Mouse (Mus musculus) heart, postnatal 0 days (tissue): ENCODE data around the gene Pnpo. TPM values are rescaled to one million over a fixed set of nuclear protein-coding genes. Genes with fewer than 3 reads are reported as not detected.

Source experiments
- ATAC-seq: fragments of 200-750 bp; cut with Nextera tagmentation; 2 replicates; pipeline ENCODE4 v1.8.0; 2017; ENCODE audit warnings: low read depth, moderate number of reproducible peaks, moderate library complexity; ENCODE audit not compliant: insufficient read depth
- DNase-seq: peaks from one replicate; pipeline ENCODE4 v3.0.0-alpha.2; 2016; ENCODE audit warnings: low spot score
- H3K27ac ChIP-seq: fragments of 300-500 bp; sonication (generic); 2 replicates; pipeline ENCODE4 v1.5.1; 2014; ENCODE audit warnings: low read depth, mild to moderate bottlenecking
- H3K27me3 ChIP-seq: fragments of 300-500 bp; sonication (generic); 2 replicates; pipeline ENCODE4 v1.6.1; 2014; ENCODE audit warnings: low read length, mixed read lengths; ENCODE audit not compliant: control insufficient read depth, insufficient read depth
- H3K36me3 ChIP-seq: fragments of 300-500 bp; sonication (generic); replicated peaks from 2 replicates; pipeline ENCODE4 v1.6.1; 2014; ENCODE audit warnings: low read length, mixed read lengths; ENCODE audit not compliant: control insufficient read depth, insufficient read depth
- H3K4me1 ChIP-seq: fragments of 300-500 bp; sonication (generic); 2 replicates; pipeline ENCODE4 v1.6.1; 2014; ENCODE audit warnings: antibody characterized with exemption; ENCODE audit not compliant: control insufficient read depth, insufficient read depth
- H3K4me2 ChIP-seq: fragments of 300-500 bp; sonication (generic); 2 replicates; pipeline ENCODE4 v1.6.1; 2014; ENCODE audit warnings: low read depth, mild to moderate bottlenecking, low read length, moderate library complexity
- H3K4me3 ChIP-seq: fragments of 300-500 bp; sonication (generic); 2 replicates; pipeline ENCODE4 v1.5.1; 2014; ENCODE audit warnings: low read depth, low read length
- H3K9ac ChIP-seq: fragments of 300-500 bp; sonication (generic); replicated peaks from 2 replicates; pipeline ENCODE4 v1.6.1; 2014; ENCODE audit warnings: low read depth, low read length, mixed read lengths
- H3K9me3 ChIP-seq: fragments of 300-500 bp; sonication (generic); replicated peaks from 2 replicates; pipeline ENCODE4 v1.6.1; 2016; ENCODE audit warnings: low read length; ENCODE audit not compliant: control insufficient read depth
- CTCF ChIP-seq: IDR thresholded peaks from 2 replicates; pipeline ENCODE4 v1.5.1; 2016; ENCODE audit warnings: antibody characterized with exemption, control low read depth, low read depth
- EP300 ChIP-seq: IDR thresholded peaks from 2 replicates; pipeline ENCODE4 v1.6.1; 2016; ENCODE audit warnings: antibody characterized with exemption, low read depth
- WGBS: fragments of 180-500 bp; shearing (Covaris S2); extraction: QIAGEN DNeasy Blood & Tissue Kit; methylation state at CpG from one replicate; pipeline ENCODE4 v1.1.7; 2014; 5-methylcytosine and 5-hydroxymethylcytosine counted together
- polyA plus RNA-seq: library from polyadenylated mRNA; unstranded; fragments of >200 nt; fragmentation: Nextera tagmentation; extraction: Ambion mirVana; gene quantifications from 2 replicates; pipeline ENCODE4 v1.2.1, GENCODE M21; 2015
- total RNA-seq: library from RNA; depleted of rRNA; stranded (reverse); fragments of >200 nt; gene quantifications from 2 replicates; pipeline ENCODE4 v1.2.3, GENCODE M21; 2014; ENCODE audit warnings: low replicate concordance

Pnpo gene
- total and polyA plus RNA-seq, 2 experiments from 2014 or later: 20.9 to 28.1 TPM

DNA sequence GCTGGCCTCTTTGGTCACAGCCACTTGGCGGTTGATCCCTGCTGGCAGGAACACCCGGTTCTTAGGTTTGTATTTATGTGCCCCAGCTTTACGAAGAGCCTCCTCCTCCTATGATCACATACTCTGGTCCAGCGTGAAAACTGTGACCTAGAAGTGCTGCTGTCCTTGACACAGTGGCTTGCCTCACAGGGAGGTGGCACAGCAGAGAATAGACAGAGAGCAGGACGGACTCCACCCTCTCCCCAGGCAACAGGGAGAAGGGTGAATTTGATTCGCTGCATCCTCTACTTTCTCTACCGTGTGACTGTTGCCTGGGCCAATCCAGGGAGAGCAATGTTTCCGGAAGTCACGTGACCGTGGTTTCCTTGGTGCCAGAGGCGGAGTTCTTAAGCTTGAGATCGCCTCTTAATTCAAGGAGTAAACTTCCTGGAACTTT is 8.8 kb downstream of the Pnpo start:
- ATAC-seq (peak; percentile 91), DNase-seq (peak; percentile 88)
- Histone ChIP-seq H3K27ac (peak overlapping the region; percentile 36; the same call in 1 of the 2 replicates), H3K4me1 (no peaks in the 10 kb centered on the region), H3K4me2 (peak overlapping the region; percentile 16; the same call in 1 of the 2 replicates), H3K9ac (no peak overlapping the region), H3K36me3 (no peaks in the 10 kb centered on the region), H3K27me3 (peaks cover under 1% of the 10 kb centered on the region), H3K9me3 (no peaks in the 10 kb centered on the region), H3K4me3 (no peak overlapping the region)
- TF ChIP-seq EP300 (0 out of 2 replicates have a peak, but pooled peaks have one; percentile 12), CTCF (no peak)
- 26% methylated on average over 12 of the region's 12 CpGs for WGBS

DNA sequence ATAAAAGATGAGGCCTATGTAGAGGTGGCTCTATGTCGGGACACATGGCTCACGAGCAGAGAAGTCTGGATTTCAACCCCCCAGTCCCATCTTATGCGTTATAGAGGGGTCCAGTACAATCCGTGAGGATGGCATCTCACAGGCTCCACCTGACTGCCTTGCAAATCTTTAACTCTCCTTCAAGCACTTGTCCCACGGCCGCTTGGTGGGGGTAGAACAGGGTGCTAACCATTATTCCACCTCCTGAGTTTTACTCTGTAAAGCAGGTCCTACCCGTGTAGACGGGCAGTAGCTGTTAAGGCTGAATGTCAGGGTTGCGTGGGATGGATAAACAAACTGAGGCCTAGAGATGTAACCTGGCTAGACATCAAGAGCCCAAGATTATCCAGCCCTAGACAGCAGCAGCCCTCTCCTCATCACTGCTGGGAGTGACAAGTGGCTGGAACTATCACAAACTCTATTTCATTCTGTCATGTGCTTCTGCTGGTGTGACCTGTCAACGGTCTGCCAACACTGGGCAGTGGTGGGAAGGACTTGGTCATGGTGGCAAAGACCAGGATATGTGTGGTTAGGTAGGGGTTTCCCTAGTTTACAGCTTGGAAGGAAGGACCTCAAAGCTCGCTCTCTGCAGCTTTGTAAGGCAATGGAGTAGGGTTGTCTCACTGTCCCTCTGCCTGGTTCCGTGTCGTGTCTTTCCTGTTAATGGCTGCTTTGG is 10.1 kb downstream of the Pnpo start:
- Histone ChIP-seq H3K27ac (no peak overlapping the region), H3K27me3 (peaks cover 13% of the 10 kb centered on the region), H3K36me3 (no peaks in the 10 kb centered on the region), H3K4me2 (no peak overlapping the region), H3K9ac (no peak overlapping the region), H3K4me1 (no peaks in the 10 kb centered on the region), H3K4me3 (no peak overlapping the region), H3K9me3 (no peaks in the 10 kb centered on the region)
- WGBS: 78% methylated on average over 13 of the region's 13 CpGs
- TF ChIP-seq EP300 (no peak), CTCF (no peak)
- ATAC-seq: 0 out of 2 replicates have a peak, but pooled peaks have one; percentile 18
- DNase-seq: no peak

DNA sequence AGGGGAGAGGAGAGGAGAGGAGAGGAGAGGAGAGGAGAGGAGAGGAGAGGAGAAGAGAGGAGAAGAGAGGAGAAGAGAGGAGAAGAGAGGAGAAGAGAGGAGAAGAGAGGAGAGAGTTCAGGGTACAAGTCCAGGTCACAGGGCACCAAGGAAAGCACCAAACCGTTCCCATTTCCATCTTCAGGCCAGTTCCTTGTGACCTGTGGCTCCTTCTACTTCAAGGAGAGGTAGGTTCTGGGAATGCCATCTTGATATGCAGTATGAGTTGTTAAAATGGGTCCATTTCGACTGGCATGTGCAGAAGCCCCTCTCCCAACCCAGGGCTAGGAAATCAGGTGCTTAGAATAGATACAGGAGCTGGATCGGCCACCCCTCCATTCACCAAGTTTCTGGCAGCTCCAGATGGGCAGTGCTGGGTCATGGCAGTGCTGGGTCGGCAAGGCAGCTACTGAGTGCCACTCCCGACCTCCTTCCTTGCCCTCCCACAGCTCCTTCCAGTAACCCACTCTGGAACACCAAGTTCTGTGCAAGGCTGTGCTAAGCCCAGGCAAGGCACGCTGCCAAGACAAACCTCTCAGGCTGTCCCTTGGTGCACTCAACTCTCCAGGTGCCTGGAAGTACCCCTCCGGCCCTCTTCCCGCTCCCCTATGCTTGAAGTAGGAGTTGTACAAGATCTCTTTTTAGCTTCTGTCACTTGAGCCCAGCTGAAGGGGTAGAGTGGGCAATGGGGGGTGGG is 12.3 kb downstream of the Pnpo start:
- no peak for TF ChIP-seq EP300
- TF ChIP-seq CTCF: no peak
- H3K36me3 ChIP-seq: no peaks in the 10 kb centered on the region
- H3K4me2 ChIP-seq: no peak overlapping the region
- H3K27me3 ChIP-seq: peaks cover 26% of the 10 kb centered on the region
- WGBS: 30% methylated on average over 8 of the region's 8 CpGs
- DNase-seq (no peak), ATAC-seq (no peak)
- H3K9me3 ChIP-seq: no peaks in the 10 kb centered on the region
- no peak overlapping the region for H3K4me3 ChIP-seq
- H3K27ac ChIP-seq: no peak overlapping the region
- H3K4me1 ChIP-seq: no peaks in the 10 kb centered on the region
- H3K9ac ChIP-seq: no peak overlapping the region

DNA sequence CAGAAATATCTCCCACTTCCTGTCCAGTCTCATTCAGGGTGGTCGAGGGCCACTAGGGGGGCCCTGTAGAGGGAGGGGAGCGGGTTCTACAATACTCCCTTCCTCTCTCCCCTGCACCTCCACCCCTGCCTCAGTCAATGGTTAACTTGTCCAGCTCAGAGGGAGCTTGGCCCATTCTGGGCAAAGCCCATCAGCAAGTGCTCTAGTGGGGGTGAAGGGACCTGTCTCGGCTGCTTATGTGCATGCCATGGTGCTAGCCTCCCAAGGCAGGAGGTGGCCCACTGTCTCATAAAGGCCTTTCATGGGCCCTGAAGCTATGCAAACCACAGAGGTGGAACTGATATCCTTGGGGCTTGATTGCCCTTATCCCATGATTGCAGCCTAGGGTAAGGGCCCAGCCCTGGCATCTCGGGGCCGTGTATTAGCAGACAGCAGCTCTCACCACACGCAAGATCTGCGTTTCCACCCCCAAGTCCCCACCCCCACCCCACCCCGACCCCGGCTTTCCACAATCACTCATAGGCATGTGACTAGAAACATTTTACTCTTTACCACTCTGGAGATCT is 13.9 kb downstream of the Pnpo start:
- no peak overlapping the region for H3K9ac ChIP-seq
- no peak overlapping the region for H3K27ac ChIP-seq
- no peak for ATAC-seq
- TF ChIP-seq EP300: no peak
- TF ChIP-seq CTCF: no peak
- no peaks in the 10 kb centered on the region for H3K9me3 ChIP-seq
- peaks cover 26% of the 10 kb centered on the region for H3K27me3 ChIP-seq
- DNase-seq: no peak
- H3K4me3 ChIP-seq: no peak overlapping the region
- no peak overlapping the region for H3K4me2 ChIP-seq
- H3K36me3 ChIP-seq: no peaks in the 10 kb centered on the region
- H3K4me1 ChIP-seq: no peaks in the 10 kb centered on the region
- WGBS: 61% methylated on average over 9 of the region's 9 CpGs

DNA sequence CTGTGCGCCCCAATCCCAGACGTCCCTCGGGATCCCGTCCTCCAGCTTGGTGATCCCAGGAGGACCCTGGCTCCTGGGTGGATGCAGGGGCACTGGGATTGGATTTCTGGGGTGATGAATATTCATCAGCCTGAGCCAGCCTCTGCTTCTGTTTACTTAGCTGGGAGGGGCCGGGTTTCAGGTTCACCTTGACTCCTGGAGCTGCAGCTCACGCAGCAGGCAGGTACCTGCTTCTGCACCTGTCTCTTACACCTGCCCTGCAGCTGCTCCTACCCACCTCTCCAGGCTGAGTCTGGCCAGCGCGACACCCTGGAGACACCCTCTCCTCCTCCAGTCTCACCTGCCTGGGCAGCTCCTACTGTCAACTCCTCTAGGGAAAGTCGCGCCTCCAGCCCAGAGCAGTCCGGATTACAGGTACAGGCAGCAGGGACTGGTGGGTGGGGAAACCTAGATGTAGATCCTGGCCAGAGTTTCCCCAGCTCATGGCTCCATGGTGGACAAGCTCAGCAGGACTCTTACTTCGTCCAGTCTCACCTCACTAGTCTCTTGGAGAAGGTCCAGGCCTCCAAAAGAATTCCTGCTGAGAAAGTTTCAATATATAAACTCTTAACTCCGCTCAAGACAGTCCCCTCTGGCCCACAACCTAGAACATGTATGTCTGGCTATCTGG is 14.6 kb downstream of the Pnpo start:
- H3K4me1 ChIP-seq: no peaks in the 10 kb centered on the region
- H3K27ac ChIP-seq: no peak overlapping the region
- DNase-seq: no peak
- no peak overlapping the region for H3K4me3 ChIP-seq
- H3K9me3 ChIP-seq: no peaks in the 10 kb centered on the region
- H3K36me3 ChIP-seq: no peaks in the 10 kb centered on the region
- peaks cover 26% of the 10 kb centered on the region for H3K27me3 ChIP-seq
- no peak for ATAC-seq
- WGBS: 21% methylated on average over 13 of the region's 13 CpGs
- TF ChIP-seq CTCF: no peak
- no peak for TF ChIP-seq EP300
- no peak overlapping the region for H3K9ac ChIP-seq
- no peak overlapping the region for H3K4me2 ChIP-seq
